Mouse (Mus musculus) kidney, postnatal 0 days (tissue): ENCODE data around the gene Tmem41b. TPM values are rescaled to one million over a fixed set of nuclear protein-coding genes. Genes with fewer than 3 reads are reported as not detected.
"Not testable (repeated sequence)": the region's sequence is repeated elsewhere in the genome, so short reads cannot be mapped to it uniquely, and the experiment has no call there.

Source experiments
- ATAC-seq: fragments of 200-750 bp; cut with Nextera tagmentation; replicated peaks from 2 replicates; pipeline ENCODE4 v1.8.0; 2017; ENCODE audit warnings: low read depth, moderate number of reproducible peaks, moderate TSS enrichment, moderate library complexity; ENCODE audit not compliant: low FRiP score
- DNase-seq: peaks from one replicate; pipeline ENCODE4 v3.0.0-alpha.2; 2016; ENCODE audit warnings: low spot score
- H3K27ac ChIP-seq: fragments of 300-500 bp; sonication (generic); 2 replicates; pipeline ENCODE4 v1.5.1; 2014; ENCODE audit warnings: mild to moderate bottlenecking
- H3K27me3 ChIP-seq: fragments of 300-500 bp; sonication (generic); 2 replicates; pipeline ENCODE4 v1.6.1; 2014; ENCODE audit warnings: low read length, mixed read lengths; ENCODE audit not compliant: insufficient read depth
- H3K36me3 ChIP-seq: fragments of 300-500 bp; sonication (generic); 2 replicates; pipeline ENCODE4 v1.6.1; 2014; ENCODE audit warnings: low read length, mixed read lengths; ENCODE audit not compliant: insufficient read depth
- H3K4me1 ChIP-seq: fragments of 300-500 bp; sonication (generic); replicated peaks from 2 replicates; pipeline ENCODE4 v1.6.1; 2014; ENCODE audit warnings: antibody characterized with exemption, low read length, mixed read lengths; ENCODE audit not compliant: insufficient read depth
- H3K4me2 ChIP-seq: fragments of 300-500 bp; sonication (generic); 2 replicates; pipeline ENCODE4 v1.6.1; 2014; ENCODE audit warnings: mild to moderate bottlenecking, low read length, moderate library complexity, mixed read lengths
- H3K4me3 ChIP-seq: fragments of 300-500 bp; sonication (generic); replicated peaks from 2 replicates; pipeline ENCODE4 v1.5.1; 2014; ENCODE audit warnings: low read depth, low read length
- H3K9ac ChIP-seq: fragments of 300-500 bp; sonication (generic); 2 replicates; pipeline ENCODE4 v1.6.1; 2014; ENCODE audit warnings: low read depth, low read length
- H3K9me3 ChIP-seq: fragments of 300-500 bp; sonication (generic); replicated peaks from 2 replicates; pipeline ENCODE4 v1.6.1; 2016; ENCODE audit warnings: low read length, inconsistent platforms, mixed read lengths
- CTCF ChIP-seq: IDR thresholded peaks from 2 replicates; pipeline ENCODE4 v1.5.1; 2016; ENCODE audit warnings: antibody characterized with exemption, low read depth, mild to moderate bottlenecking, moderate library complexity
- WGBS: fragments of 180-500 bp; shearing (Covaris S2); extraction: QIAGEN DNeasy Blood & Tissue Kit; methylation state at CpG from one replicate; pipeline ENCODE4 v1.1.7; 2014; 5-methylcytosine and 5-hydroxymethylcytosine counted together
- polyA plus RNA-seq: library from polyadenylated mRNA; unstranded; fragments of >200 nt; fragmentation: Nextera tagmentation; extraction: Ambion mirVana; gene quantifications from 2 replicates; pipeline ENCODE4 v1.2.1, GENCODE M21; 2015

Gene Tmem41b
- polyA plus RNA-seq, 1 experiment from 2014 or later, result 75.0 TPM

GRCm38 (mm10) chr7:109986133-109986669 lies 528 bp downstream of the Tmem41b start:
- peak; percentile 99 for ATAC-seq
- under 1% methylated on average over 43 of the region's 43 CpGs for WGBS
- DNase-seq, result peak; percentile 99

GRCm38 (mm10) chr7:109985661-109986132 lies 1.0 kb downstream of the Tmem41b start:
- WGBS, result under 1% methylated on average over 27 of the region's 27 CpGs
- Histone ChIP-seq H3K4me1 (no peaks in the 10 kb centered on the region), H3K9me3 (no peaks in the 10 kb centered on the region), H3K36me3 (peaks cover 8% of the 10 kb centered on the region; the same call in 1 of the 2 replicates), H3K4me3 (peak overlapping the region; percentile 58), H3K27ac (peak overlapping the region; percentile 58; the same call in 1 of the 2 replicates), H3K4me2 (peak overlapping the region; percentile 62), H3K27me3 (no peaks in the 10 kb centered on the region), H3K9ac (peak overlapping the region; percentile 74)
- no peak; the same call in none of the 2 replicates for ATAC-seq
- DNase-seq, result peak; percentile 42
- no peak for TF ChIP-seq CTCF

More at GRCm38 (mm10) chr7:109986133-109986669, 528 bp downstream of the Tmem41b start:
- no peaks in the 10 kb centered on the region for H3K4me1 ChIP-seq
- peak overlapping the region; percentile 58 for H3K4me3 ChIP-seq
- peak overlapping the region; percentile 74 for H3K9ac ChIP-seq
- H3K9me3 ChIP-seq, result no peaks in the 10 kb centered on the region
- peak overlapping the region; percentile 62 for H3K4me2 ChIP-seq
- H3K27ac ChIP-seq, result peak overlapping the region; percentile 65
- H3K36me3 ChIP-seq, result peaks cover 7% of the 10 kb centered on the region; the same call in 1 of the 2 replicates
- no peak for TF ChIP-seq CTCF
- no peaks in the 10 kb centered on the region for H3K27me3 ChIP-seq

- not testable (repeated sequence) for ATAC-seq, H3K4me3 ChIP-seq, H3K9me3 ChIP-seq, H3K27me3 ChIP-seq, DNase-seq, H3K27ac ChIP-seq, H3K9ac ChIP-seq, H3K4me1 ChIP-seq
- Histone ChIP-seq H3K36me3 (peaks cover 14% of the 10 kb centered on the region; the same call in 1 of the 2 replicates), H3K4me2 (peak overlapping the region; percentile 62)
- WGBS, result 78% methylated on average over 5 of the region's 5 CpGs
These were observed 2.1 kb downstream of the Tmem41b start for GRCm38 (mm10) chr7:109984608-109985007.

- not testable (repeated sequence) for DNase-seq, H3K4me2 ChIP-seq, H3K27me3 ChIP-seq, H3K4me3 ChIP-seq, H3K9ac ChIP-seq, H3K27ac ChIP-seq, ATAC-seq, H3K9me3 ChIP-seq, H3K4me1 ChIP-seq
- H3K36me3 ChIP-seq, result peaks cover 29% of the 10 kb centered on the region
- peak; percentile 58 for TF ChIP-seq CTCF
- 66% methylated on average over 5 of the region's 5 CpGs for WGBS
These were observed 9.6 kb downstream of the Tmem41b start for GRCm38 (mm10) chr7:109977131-109977530.

GRCm38 (mm10) chr7:109975966-109976715 lies 10.6 kb downstream of the Tmem41b start:
- DNase-seq, result no peak
- Histone ChIP-seq H3K36me3 (peaks cover 25% of the 10 kb centered on the region), H3K4me2 (no peak overlapping the region), H3K4me1 (no peaks in the 10 kb centered on the region), H3K27ac (no peak overlapping the region), H3K9ac (no peak overlapping the region), H3K9me3 (no peaks in the 10 kb centered on the region), H3K4me3 (no peak overlapping the region), H3K27me3 (no peaks in the 10 kb centered on the region)
- TF ChIP-seq CTCF, result no peak
- WGBS, result 90% methylated on average over 6 of the region's 6 CpGs
- no peak for ATAC-seq

- Histone ChIP-seq H3K27me3 (no peaks in the 10 kb centered on the region), H3K4me3 (no peak overlapping the region), H3K4me1 (no peaks in the 10 kb centered on the region), H3K9ac (no peak overlapping the region), H3K4me2 (no peak overlapping the region), H3K9me3 (no peaks in the 10 kb centered on the region), H3K36me3 (peaks cover 6% of the 10 kb centered on the region; the same call in 1 of the 2 replicates), H3K27ac (no peak overlapping the region)
- ATAC-seq (no peak), DNase-seq (no peak)
- no peak for TF ChIP-seq CTCF
These were observed 17.2 kb downstream of the Tmem41b start for GRCm38 (mm10) chr7:109969542-109969941.
